ENCODE assay signal across 8 mouse cellular contexts in genomic region chr16:72663351-72664232, GRCm38 (mm10).
DNase-seq lines count a peak whose midpoint lies in the region; ATAC-seq and TF ChIP-seq lines count a peak whose summit lies in the region.

No protein-coding gene starts in this region.

- peak overlapping the region; percentile 67 for H3K4me2 ChIP-seq in embryonic facial prominence, embryonic 12.5 days (replicated peaks)
- H3K4me2 ChIP-seq in midbrain, embryonic 12.5 days (replicated peaks), result peak overlapping the region; percentile 69

- H3K36me3 ChIP-seq in embryonic facial prominence, embryonic 12.5 days, result no peaks in the 10 kb centered on the region
- no peaks in the 10 kb centered on the region for H3K36me3 ChIP-seq in kidney, adult 2 months (ENCODE audit: control insufficient read depth, insufficient read depth, low read length)
- H3K36me3 ChIP-seq in limb, embryonic 10.5 days, result peaks cover 8% of the 10 kb centered on the region; the same call in 1 of the 2 replicates
- no peaks in the 10 kb centered on the region for H3K36me3 ChIP-seq in midbrain, embryonic 12.5 days
- H3K36me3 ChIP-seq in small intestine, adult 2 months (ENCODE audit: control insufficient read depth, insufficient read depth, low read length), result no peaks in the 10 kb centered on the region

- peak; percentile 87 for ATAC-seq in embryonic facial prominence, embryonic 12.5 days (ENCODE audit: insufficient number of reproducible peaks, insufficient read depth, low FRiP score, low TSS enrichment)
- peak; percentile 77 for ATAC-seq in midbrain, embryonic 12.5 days (ENCODE audit: low FRiP score, low read depth)

- no peak for TF ChIP-seq POLR2A in kidney, adult 2 months (IDR thresholded peaks at IDR 0.05; ENCODE audit: low read depth, low read length)
- TF ChIP-seq POLR2A in small intestine, adult 2 months (IDR thresholded peaks at IDR 0.05; ENCODE audit: low read depth, low read length), result no peak

- peak overlapping the region; percentile 89 for H3K9ac ChIP-seq in embryonic facial prominence, embryonic 12.5 days
- peak overlapping the region; percentile 90 for H3K9ac ChIP-seq in midbrain, embryonic 12.5 days (replicated peaks)

- H3K4me3 ChIP-seq in embryonic facial prominence, embryonic 12.5 days, result peak overlapping the region; percentile 87
- peak overlapping the region; percentile 69 for H3K4me3 ChIP-seq in kidney, adult 2 months (ENCODE audit: insufficient read depth, low read depth, low read length)
- peak overlapping the region; percentile 92 for H3K4me3 ChIP-seq in limb, embryonic 10.5 days
- H3K4me3 ChIP-seq in midbrain, embryonic 12.5 days, result peak overlapping the region; percentile 84
- H3K4me3 ChIP-seq in small intestine, adult 2 months (ENCODE audit: low read depth, low read length), result peak overlapping the region; percentile 60

- no peaks in the 10 kb centered on the region for H3K9me3 ChIP-seq in embryonic facial prominence, embryonic 12.5 days
- no peaks in the 10 kb centered on the region for H3K9me3 ChIP-seq in limb, embryonic 10.5 days (replicated peaks)
- no peaks in the 10 kb centered on the region for H3K9me3 ChIP-seq in midbrain, embryonic 12.5 days

- no peaks in the 10 kb centered on the region for H3K27me3 ChIP-seq in embryonic facial prominence, embryonic 12.5 days
- H3K27me3 ChIP-seq in kidney, adult 2 months (replicated peaks; ENCODE audit: control insufficient read depth, insufficient read depth, low read length), result no peaks in the 10 kb centered on the region
- H3K27me3 ChIP-seq in limb, embryonic 10.5 days (ENCODE audit: low read depth, poor library complexity, severe bottlenecking), result no peaks in the 10 kb centered on the region
- no peaks in the 10 kb centered on the region for H3K27me3 ChIP-seq in midbrain, embryonic 12.5 days
- no peaks in the 10 kb centered on the region for H3K27me3 ChIP-seq in small intestine, adult 2 months (ENCODE audit: control insufficient read depth, insufficient read depth, low read length)

- peak; percentile 84 for DNase-seq in adrenal gland, postnatal 14 days
- DNase-seq in heart, adult 8-10 months (ENCODE audit: low spot score), result peak; percentile 11
- DNase-seq in kidney, adult 2 months, result peak; percentile 15
- peak; percentile 79 for DNase-seq in limb, embryonic 10.5 days (ENCODE audit: low spot score)
- DNase-seq in c-Kit-positive CD71-positive TER-119-positive erythroid progenitor cells, embryonic 14.5 days (ENCODE audit: low spot score), result no peak

- H3K4me1 ChIP-seq in embryonic facial prominence, embryonic 12.5 days, result peaks cover 17% of the 10 kb centered on the region; the same call in 1 of the 2 replicates
- no peaks in the 10 kb centered on the region for H3K4me1 ChIP-seq in kidney, adult 2 months (ENCODE audit: control insufficient read depth, insufficient read depth, low read length)
- peaks cover 32% of the 10 kb centered on the region for H3K4me1 ChIP-seq in limb, embryonic 10.5 days
- H3K4me1 ChIP-seq in midbrain, embryonic 12.5 days, result peaks cover 20% of the 10 kb centered on the region
- H3K4me1 ChIP-seq in small intestine, adult 2 months (ENCODE audit: control insufficient read depth, insufficient read depth, insufficient read length, low read length), result no peaks in the 10 kb centered on the region

- H3K27ac ChIP-seq in embryonic facial prominence, embryonic 12.5 days, result peak overlapping the region; percentile 97
- no peak overlapping the region for H3K27ac ChIP-seq in kidney, adult 2 months (ENCODE audit: insufficient read depth, low read depth, low read length)
- H3K27ac ChIP-seq in limb, embryonic 10.5 days, result peak overlapping the region; percentile 97
- peak overlapping the region; percentile 91 for H3K27ac ChIP-seq in midbrain, embryonic 12.5 days (replicated peaks)
- H3K27ac ChIP-seq in small intestine, adult 2 months (ENCODE audit: insufficient read depth, low read depth, low read length), result 0 out of 2 replicates have a peak overlapping the region, but pooled peaks have one; percentile 26

- WGBS in embryonic facial prominence, embryonic 12.5 days, result under 1% methylated on average over 54 of the region's 55 CpGs
- WGBS in kidney, adult 2 months, result under 1% methylated on average over 55 of the region's 55 CpGs
- under 1% methylated on average over 55 of the region's 55 CpGs for WGBS in limb, embryonic 10.5 days
- WGBS in midbrain, embryonic 12.5 days, result under 1% methylated on average over 55 of the region's 55 CpGs
- WGBS in small intestine, adult 2 months, result 2% methylated on average over 55 of the region's 55 CpGs

- TF ChIP-seq CTCF in kidney, adult 2 months (conservative IDR thresholded peaks at IDR 0.05; ENCODE audit: insufficient read depth, insufficient read length, low read depth, low read length), result no peak
- no peak for TF ChIP-seq CTCF in small intestine, adult 2 months (IDR thresholded peaks at IDR 0.05; ENCODE audit: extremely low read depth, insufficient read length, insufficient replicate concordance, low read depth, low read length)
